Mouse (Mus musculus) neural tube, embryonic 14.5 days (tissue): ENCODE data around the gene Ranbp1. TPM values are rescaled to one million over a fixed set of nuclear protein-coding genes. Genes with fewer than 3 reads are reported as not detected.

ENCODE experiments used
- ATAC-seq: fragments of 200-750 bp; cut with Nextera tagmentation; 2 replicates; pipeline ENCODE4 v1.8.0; 2017; ENCODE audit warnings: low read depth, mild to moderate bottlenecking, moderate TSS enrichment, moderate library complexity
- H3K27ac ChIP-seq: fragments of 300-500 bp; sonication (generic); 2 replicates; pipeline ENCODE4 v1.5.1; 2014; ENCODE audit warnings: low read depth, mild to moderate bottlenecking, control low read depth, low read length, moderate library complexity, mixed read lengths
- H3K27me3 ChIP-seq: fragments of 300-500 bp; sonication (generic); 2 replicates; pipeline ENCODE4 v1.6.1; 2014; ENCODE audit warnings: low read length; ENCODE audit not compliant: control insufficient read depth, insufficient read depth
- H3K36me3 ChIP-seq: fragments of 300-500 bp; sonication (generic); 2 replicates; pipeline ENCODE4 v1.6.1; 2014; ENCODE audit warnings: low read length, mixed read lengths; ENCODE audit not compliant: control insufficient read depth, insufficient read depth
- H3K4me1 ChIP-seq: fragments of 300-500 bp; sonication (generic); 2 replicates; pipeline ENCODE4 v1.6.1; 2014; ENCODE audit warnings: low read length; ENCODE audit not compliant: control insufficient read depth, insufficient read depth
- H3K4me2 ChIP-seq: fragments of 300-500 bp; sonication (generic); 2 replicates; pipeline ENCODE4 v1.6.1; 2014; ENCODE audit warnings: mild to moderate bottlenecking, low read depth, low read length, control low read depth
- H3K4me3 ChIP-seq: fragments of 300-500 bp; sonication (generic); 2 replicates; pipeline ENCODE4 v1.5.1; 2014; ENCODE audit warnings: low read depth, low read length, control low read depth, mixed read lengths
- H3K9ac ChIP-seq: fragments of 300-500 bp; sonication (generic); replicated peaks from 2 replicates; pipeline ENCODE4 v1.6.1; 2014; ENCODE audit warnings: low read depth, mild to moderate bottlenecking, control low read depth, low read length, mixed read lengths
- H3K9me3 ChIP-seq: fragments of 300-500 bp; sonication (generic); 2 replicates; pipeline ENCODE4 v1.6.1; 2016; ENCODE audit warnings: low read length; ENCODE audit not compliant: control insufficient read depth
- WGBS: fragments of 180-500 bp; shearing (Covaris S2); extraction: QIAGEN DNeasy Blood & Tissue Kit; methylation state at CpG from one replicate; pipeline ENCODE4 v1.1.7; 2014; 5-methylcytosine and 5-hydroxymethylcytosine counted together
- polyA plus RNA-seq: library from polyadenylated mRNA; unstranded; fragments of >200 nt; fragmentation: Nextera tagmentation; extraction: Ambion mirVana; gene quantifications from 2 replicates; pipeline ENCODE4 v1.2.1, GENCODE M21; 2014

Gene Ranbp1
- polyA plus RNA-seq, 1 experiment from 2014 or later, result 400 TPM

DNA sequence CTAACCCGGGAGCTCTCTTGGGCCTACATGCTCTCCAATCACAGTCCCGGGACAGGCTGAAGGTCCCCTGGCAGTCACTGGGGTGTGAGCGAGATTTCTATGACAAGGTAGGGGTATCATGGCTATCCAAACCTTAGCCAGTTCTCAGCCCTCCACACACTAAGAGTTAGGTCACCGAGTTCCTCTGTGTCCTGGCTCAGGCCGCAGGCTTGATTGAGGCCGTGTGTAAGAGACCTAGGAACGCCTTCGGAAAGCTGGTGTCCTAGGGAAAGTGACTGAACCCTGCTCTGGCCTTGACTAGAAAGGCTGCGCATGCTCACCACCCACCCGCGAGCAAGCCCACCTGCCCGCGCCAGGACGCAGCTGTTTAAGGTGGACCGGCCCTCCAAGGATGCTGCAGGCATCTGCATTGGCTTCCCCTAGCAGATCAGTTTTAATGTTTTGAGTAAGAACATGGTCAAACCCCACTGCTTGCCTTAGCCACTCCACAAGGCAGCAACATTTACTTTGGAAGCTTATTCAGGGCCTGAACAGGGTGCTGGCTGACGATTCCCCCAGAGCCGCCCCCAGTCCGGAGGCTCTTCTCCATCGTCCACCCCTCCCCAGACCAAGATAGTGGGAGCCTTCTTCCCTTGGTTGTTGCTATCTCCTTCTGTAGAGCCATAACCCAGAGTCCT is 13.0 kb downstream of the Ranbp1 start:
- peaks cover 19% of the 10 kb centered on the region for H3K4me1 ChIP-seq
- WGBS, result 5% methylated on average over 19 of the region's 19 CpGs
- H3K4me3 ChIP-seq, result peak overlapping the region; percentile 84
- peak overlapping the region; percentile 91 for H3K27ac ChIP-seq
- peak overlapping the region; percentile 86 for H3K4me2 ChIP-seq
- H3K9me3 ChIP-seq, result no peaks in the 10 kb centered on the region
- no peaks in the 10 kb centered on the region for H3K27me3 ChIP-seq
- H3K9ac ChIP-seq, result peak overlapping the region; percentile 94
- H3K36me3 ChIP-seq, result peaks cover 23% of the 10 kb centered on the region
- ATAC-seq, result peak; percentile 87

GRCm38 (mm10) chr16:18234671-18235388 is 13.7 kb downstream of the Ranbp1 start, which contains the start of gene Zdhhc8:
Zdhhc8 (minus strand) TSS chr16:18235136.
- Histone ChIP-seq H3K4me2 (peak within 1 kb of the TSS; percentile 86), H3K27me3 (no peaks in the 10 kb centered on the region), H3K9ac (peak within 1 kb of the TSS; percentile 94), H3K27ac (peak within 1 kb of the TSS; percentile 91), H3K4me3 (peak within 1 kb of the TSS; percentile 84), H3K9me3 (no peaks in the 10 kb centered on the region), H3K4me1 (peaks cover 19% of the 10 kb centered on the region), H3K36me3 (peaks cover 16% of the 10 kb centered on the region)
- 1% methylated on average over 54 of the region's 79 CpGs for WGBS
- peak; percentile 83 for ATAC-seq

GRCm38 (mm10) chr16:18233919-18234670 is 14.4 kb downstream of the Ranbp1 start:
- WGBS, result 23% methylated on average over 13 of the region's 13 CpGs
- H3K27me3 ChIP-seq, result no peaks in the 10 kb centered on the region
- ATAC-seq, result peak; percentile 28; the same call in 1 of the 2 replicates
- peak overlapping the region; percentile 94 for H3K9ac ChIP-seq
- peak overlapping the region; percentile 91 for H3K27ac ChIP-seq
- peaks cover 8% of the 10 kb centered on the region for H3K36me3 ChIP-seq
- peaks cover 24% of the 10 kb centered on the region for H3K4me1 ChIP-seq
- no peaks in the 10 kb centered on the region for H3K9me3 ChIP-seq
- H3K4me2 ChIP-seq, result peak overlapping the region; percentile 86
- H3K4me3 ChIP-seq, result peak overlapping the region; percentile 84

DNA sequence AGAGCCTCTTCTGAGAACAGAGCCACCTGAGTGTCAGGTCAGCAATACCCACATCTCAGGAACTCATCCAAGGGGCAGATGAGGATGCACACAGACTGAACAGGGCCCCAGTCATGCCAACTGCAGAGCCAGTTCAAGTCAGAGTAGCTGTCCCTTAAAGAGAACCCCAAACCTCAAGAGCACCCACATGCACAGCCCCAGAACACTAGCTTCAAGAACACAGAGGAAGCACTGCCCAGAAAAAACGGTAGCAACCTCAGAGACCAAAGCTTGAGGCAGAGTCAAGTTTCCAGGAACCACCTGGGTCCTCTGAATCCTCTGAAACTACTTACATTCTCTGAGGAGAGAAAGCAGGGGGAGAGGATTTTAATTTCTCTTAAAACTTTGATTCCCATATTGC is 15.1 kb downstream of the Ranbp1 start:
- Histone ChIP-seq H3K4me2 (peak overlapping the region; percentile 86; the same call in 1 of the 2 replicates), H3K36me3 (peaks cover 4% of the 10 kb centered on the region; the same call in 1 of the 2 replicates), H3K27me3 (no peaks in the 10 kb centered on the region), H3K9me3 (no peaks in the 10 kb centered on the region), H3K27ac (no peak overlapping the region), H3K4me3 (no peak overlapping the region; the same call in 1 of the 2 replicates), H3K4me1 (peaks cover 24% of the 10 kb centered on the region), H3K9ac (peak overlapping the region; percentile 94; the same call in 1 of the 2 replicates)
- WGBS, result 33% methylated on average over 1 of the region's 1 CpGs
- ATAC-seq, result no peak

DNA sequence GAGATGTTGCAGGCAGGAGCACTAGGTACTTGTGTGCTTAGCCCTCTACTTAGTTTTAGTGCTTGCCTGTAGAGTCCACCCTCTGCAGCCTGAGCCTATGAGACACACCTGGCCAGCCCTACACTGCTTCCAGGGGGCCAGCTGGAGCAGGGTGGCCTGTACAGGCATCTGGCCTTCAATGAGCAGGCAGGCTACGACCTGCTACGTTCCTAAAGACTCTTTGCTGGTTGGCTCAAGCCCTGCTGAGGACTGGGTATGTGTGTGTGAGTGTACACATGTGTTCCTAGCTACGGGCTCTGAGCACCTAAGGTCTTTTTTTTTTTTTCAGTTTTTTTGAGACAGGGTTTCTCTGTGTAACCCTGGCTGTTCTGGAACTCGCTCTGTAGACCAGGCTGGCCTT is 17.1 kb downstream of the Ranbp1 start:
- no peak overlapping the region for H3K4me2 ChIP-seq
- no peaks in the 10 kb centered on the region for H3K27me3 ChIP-seq
- peaks cover 24% of the 10 kb centered on the region for H3K4me1 ChIP-seq
- no peaks in the 10 kb centered on the region for H3K9me3 ChIP-seq
- H3K27ac ChIP-seq, result no peak overlapping the region
- H3K36me3 ChIP-seq, result 0 out of 2 replicates have a peak, but pooled peaks cover 6% of the 10 kb centered on the region
- 94% methylated on average over 4 of the region's 4 CpGs for WGBS
- H3K4me3 ChIP-seq, result no peak overlapping the region
- no peak overlapping the region for H3K9ac ChIP-seq
- ATAC-seq, result no peak

DNA sequence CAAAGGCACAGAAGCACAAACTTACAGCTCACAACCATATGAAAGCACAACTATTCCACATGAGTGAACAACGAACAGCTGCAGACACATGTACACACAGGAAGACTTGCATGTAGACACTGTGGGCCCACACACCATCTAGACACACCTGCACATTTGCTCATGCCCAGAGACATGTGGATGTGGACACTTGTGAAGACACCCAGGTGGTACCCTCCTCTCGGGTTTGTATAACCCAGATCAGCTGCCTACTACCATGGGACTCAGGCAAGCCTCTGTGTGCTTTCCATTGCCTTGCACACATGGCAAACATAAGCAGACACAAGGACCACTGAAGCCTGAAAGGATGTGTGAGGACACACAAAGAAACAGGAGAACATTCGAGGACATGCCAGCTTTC is 17.5 kb downstream of the Ranbp1 start:
- Histone ChIP-seq H3K9me3 (no peaks in the 10 kb centered on the region), H3K27ac (no peak overlapping the region), H3K9ac (no peak overlapping the region), H3K27me3 (no peaks in the 10 kb centered on the region), H3K4me2 (no peak overlapping the region), H3K36me3 (peaks cover 9% of the 10 kb centered on the region), H3K4me1 (peaks cover 22% of the 10 kb centered on the region), H3K4me3 (no peak overlapping the region)
- 90% methylated on average over 3 of the region's 3 CpGs for WGBS
- no peak for ATAC-seq

DNA sequence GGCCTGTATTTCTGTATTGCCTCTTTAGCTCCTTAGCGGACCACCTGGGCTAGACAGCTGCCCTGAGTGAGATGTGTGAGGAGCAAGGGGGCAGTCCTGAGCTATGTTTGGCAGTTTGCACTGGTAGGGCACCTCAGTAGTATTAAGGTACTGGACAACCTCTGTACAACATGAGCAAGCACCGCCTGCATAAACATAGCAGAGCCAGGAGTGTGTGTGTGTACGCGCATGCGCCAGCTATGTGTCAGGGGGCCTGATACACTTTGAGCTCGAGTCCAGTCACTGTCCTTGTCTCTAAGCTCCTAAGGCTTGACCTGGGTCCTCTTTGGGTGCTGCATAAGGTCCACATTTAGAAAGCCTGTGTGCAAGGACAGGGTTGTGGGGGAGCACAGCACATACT is 17.9 kb downstream of the Ranbp1 start:
- 92% methylated on average over 6 of the region's 6 CpGs for WGBS
- H3K27ac ChIP-seq, result no peak overlapping the region
- ATAC-seq, result no peak
- peaks cover 18% of the 10 kb centered on the region for H3K4me1 ChIP-seq
- no peaks in the 10 kb centered on the region for H3K27me3 ChIP-seq
- H3K4me2 ChIP-seq, result no peak overlapping the region
- peaks cover 13% of the 10 kb centered on the region for H3K36me3 ChIP-seq
- H3K4me3 ChIP-seq, result no peak overlapping the region
- no peak overlapping the region for H3K9ac ChIP-seq
- H3K9me3 ChIP-seq, result no peaks in the 10 kb centered on the region

- no peaks in the 10 kb centered on the region for H3K27me3 ChIP-seq
- no peak overlapping the region for H3K4me3 ChIP-seq
- H3K9ac ChIP-seq, result no peak overlapping the region
- H3K9me3 ChIP-seq, result no peaks in the 10 kb centered on the region
- H3K27ac ChIP-seq, result no peak overlapping the region
- peak; percentile 21; the same call in 1 of the 2 replicates for ATAC-seq
- 58% methylated on average over 11 of the region's 11 CpGs for WGBS
- H3K4me2 ChIP-seq, result no peak overlapping the region
- peaks cover 19% of the 10 kb centered on the region for H3K36me3 ChIP-seq
- peaks cover 18% of the 10 kb centered on the region for H3K4me1 ChIP-seq
These were observed 18.9 kb downstream of the Ranbp1 start for GRCm38 (mm10) chr16:18229622-18230021.
